ENCODE assay signal across 7 mouse cellular contexts in genomic region chr5:66745996-66746681, GRCm38 (mm10). TPM values are rescaled to one million over a fixed set of nuclear protein-coding genes. Genes with fewer than 3 reads are reported as not detected.
DNase-seq lines count a peak whose midpoint lies in the region; ATAC-seq and TF ChIP-seq lines count a peak whose summit lies in the region.

No protein-coding gene starts in this region.

- TF ChIP-seq POLR2A in testis, adult 2 months (IDR thresholded peaks at IDR 0.05; ENCODE audit: control insufficient read depth, low read depth, low read length) = no peak

- no peaks in the 10 kb centered on the region for H3K36me3 ChIP-seq in intestine, embryonic 15.5 days
- H3K36me3 ChIP-seq in midbrain, embryonic 15.5 days (replicated peaks) = no peaks in the 10 kb centered on the region
- no peaks in the 10 kb centered on the region for H3K36me3 ChIP-seq in testis, adult 2 months (ENCODE audit: control insufficient read depth, insufficient read depth, low read length)

- H3K27ac ChIP-seq in intestine, embryonic 15.5 days = no peak overlapping the region
- H3K27ac ChIP-seq in midbrain, embryonic 15.5 days = peak overlapping the region; percentile 86
- H3K27ac ChIP-seq in testis, adult 2 months (ENCODE audit: control insufficient read depth, insufficient read depth, low read depth, low read length) = no peak overlapping the region

- peak overlapping the region; percentile 63 for H3K4me3 ChIP-seq in intestine, embryonic 15.5 days (replicated peaks)
- H3K4me3 ChIP-seq in midbrain, embryonic 15.5 days = peak overlapping the region; percentile 62
- peak overlapping the region; percentile 38 for H3K4me3 ChIP-seq in testis, adult 2 months (ENCODE audit: control insufficient read depth, low read depth, low read length)

- TF ChIP-seq CTCF in testis, adult 2 months (IDR thresholded peaks at IDR 0.05; ENCODE audit: control insufficient read depth, insufficient read depth, insufficient replicate concordance, low read depth, low read length) = no peak

- H3K4me2 ChIP-seq in intestine, embryonic 15.5 days (replicated peaks) = peak overlapping the region; percentile 100
- peak overlapping the region; percentile 80 for H3K4me2 ChIP-seq in midbrain, embryonic 15.5 days

- ATAC-seq in common myeloid progenitor, adult 5-6 weeks (replicated peaks; ENCODE audit: low read depth, poor library complexity, severe bottlenecking) = peak; percentile 25; the same call in 1 of the 2 replicates
- peak; percentile 84 for ATAC-seq in intestine, embryonic 15.5 days
- ATAC-seq in midbrain, embryonic 15.5 days (replicated peaks) = peak; percentile 77

- DNase-seq in adrenal gland, postnatal 25 days = peak; percentile 57
- DNase-seq in gastrocnemius, postnatal 36 days = peak; percentile 38 to 68
- DNase-seq in left cerebral cortex, postnatal 4 days = peak; percentile 61

- WGBS in intestine, embryonic 15.5 days = under 1% methylated on average over 42 of the region's 42 CpGs
- WGBS in midbrain, embryonic 15.5 days = under 1% methylated on average over 42 of the region's 42 CpGs

- H3K27me3 ChIP-seq in intestine, embryonic 15.5 days (replicated peaks) = 0 out of 2 replicates have a peak, but pooled peaks cover 7% of the 10 kb centered on the region
- H3K27me3 ChIP-seq in midbrain, embryonic 15.5 days (replicated peaks) = no peaks in the 10 kb centered on the region
- no peaks in the 10 kb centered on the region for H3K27me3 ChIP-seq in testis, adult 2 months (ENCODE audit: control insufficient read depth, insufficient read depth, low read length)

- H3K4me1 ChIP-seq in intestine, embryonic 15.5 days (replicated peaks) = peaks cover 17% of the 10 kb centered on the region; the same call in 1 of the 2 replicates
- H3K4me1 ChIP-seq in midbrain, embryonic 15.5 days = peaks cover 36% of the 10 kb centered on the region
- peaks cover 9% of the 10 kb centered on the region for H3K4me1 ChIP-seq in testis, adult 2 months (ENCODE audit: control insufficient read depth, insufficient read depth, low read length)

- intact Hi-C loops in gastrocnemius, postnatal 36 days (cut with DNase I) = no loop called here
- intact Hi-C loops in left cerebral cortex, postnatal 4 days (cut with DNase I) = no loop called here

- H3K9me3 ChIP-seq in intestine, embryonic 15.5 days = no peaks in the 10 kb centered on the region
- no peaks in the 10 kb centered on the region for H3K9me3 ChIP-seq in midbrain, embryonic 15.5 days

- peak overlapping the region; percentile 54 for H3K9ac ChIP-seq in intestine, embryonic 15.5 days
- H3K9ac ChIP-seq in midbrain, embryonic 15.5 days = peak overlapping the region; percentile 69

RNA-seq across cellular contexts. Expression of gene Limch1, which starts 0.5 kb away (rescaled TPM):
- 83.8 and 127 TPM in 2 replicates for total RNA-seq in adrenal gland, postnatal 25 days (2021)
- total RNA-seq in common myeloid progenitor, adult 5-6 weeks (2017) = not detected in 2 replicates
- total RNA-seq in gastrocnemius, postnatal 36 days (2021) = 100 to 1,000 TPM in 1 of 2 experiments, 10 to 100 TPM in 1; 97.7 to 103 TPM
- polyA plus RNA-seq in intestine, embryonic 15.5 days (2015; fragmentation: Nextera tagmentation; extraction: Ambion mirVana) = 11.3 and 11.7 TPM in 2 replicates
- total RNA-seq in left cerebral cortex, postnatal 4 days (2021) = 100 to 1,000 TPM; 203 to 223 TPM
- 47.6 and 51.1 TPM in 2 replicates for polyA plus RNA-seq in midbrain, embryonic 15.5 days (2015; fragmentation: Nextera tagmentation; extraction: Ambion mirVana)
- 22.0 and 23.9 TPM in 2 replicates for polyA plus RNA-seq in testis, adult 2 months (2012; rRNA removed)

Comparison
In these comparisons a context has a peak if more than half of its experiments do, and no peak if none do; other contexts are left out.
1. ATAC-seq: peak in every context shown above with its lines; median percentile 84 in intestine, embryonic 15.5 days; 77 in midbrain, embryonic 15.5 days; 25 in common myeloid progenitor, adult 5-6 weeks.
2. RNA of gene Limch1, which starts 0.5 kb away (total RNA-seq): 203 to 223 TPM in left cerebral cortex, postnatal 4 days, 83.8 to 127 TPM in adrenal gland, postnatal 25 days and 97.7 to 103 TPM in gastrocnemius, postnatal 36 days; not detected in common myeloid progenitor, adult 5-6 weeks; every median in the first group is over 10 times any median in the second.
3. Peak in every context shown above with its lines, with median percentiles within 50 percentile points of each other: DNase-seq and H3K4me3 ChIP-seq.